In the genomic region with DNA sequence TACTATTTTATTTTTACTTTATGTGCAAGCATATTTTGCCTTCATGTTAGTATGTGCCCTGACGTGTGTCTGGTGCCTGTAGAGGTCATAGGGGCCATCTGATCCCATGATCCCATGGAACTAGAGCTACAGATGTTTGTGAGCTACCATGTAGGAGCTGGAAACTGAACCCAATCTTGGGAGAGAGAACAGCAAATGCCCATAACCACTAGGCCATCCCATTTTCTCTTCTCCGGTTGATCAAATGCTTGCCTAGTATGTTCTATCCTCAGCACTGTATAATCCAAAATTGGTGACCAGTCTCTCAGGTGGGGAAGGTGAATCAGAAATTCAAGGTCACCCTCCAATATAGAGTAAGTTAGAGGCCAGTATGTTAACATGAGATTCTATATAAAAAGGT, we compare ENCODE assay signal across 9 mouse cellular contexts. TPM values are rescaled to one million over a fixed set of nuclear protein-coding genes. Genes with fewer than 3 reads are reported as not detected.
A peak's percentile ranks its signal among the peaks of the same experiment; 100 is the strongest.
DNase-seq lines count a peak whose midpoint lies in the region; ATAC-seq and TF ChIP-seq lines count a peak whose summit lies in the region.
"Had no signal": no experiment of that assay in that cellular context is flagged by ENCODE, and none has a peak within 500 bp of the region (broad histone marks: within the 10 kb centered on the region; RNA-seq: fewer than 3 reads in every experiment).

No protein-coding gene starts in this region.

- TF ChIP-seq POLR2A in heart, adult 2 months (IDR thresholded peaks at IDR 0.05; ENCODE audit: insufficient read depth, low read depth, low read length), result no peak

- no peak overlapping the region for H3K27ac ChIP-seq in heart, postnatal 0 days (ENCODE audit: low read depth)
- H3K27ac ChIP-seq in heart, adult 2 months, result no peak overlapping the region
- peak overlapping the region; percentile 88 for H3K27ac ChIP-seq in forebrain, embryonic 10.5 days
- H3K27ac ChIP-seq in limb, embryonic 10.5 days, result no peak overlapping the region
- H3K27ac ChIP-seq in midbrain, postnatal 0 days (ENCODE audit: low read depth, low read length), result no peak overlapping the region
- H3K27ac ChIP-seq: limb, embryonic 15.5 days had no signal

- intact Hi-C loops in heart, adult 2 months (cut with DNase I), result loop anchor here (10.0 kb wide), 1 partner anchor 202 kb away; a partner anchor contains a TSS

- no peak for DNase-seq in heart, postnatal 0 days (ENCODE audit: low spot score)
- no peak for DNase-seq in heart, adult 2 months
- DNase-seq in forebrain, embryonic 10.5 days (ENCODE audit: extremely low spot score, low spot score), result no peak
- DNase-seq in limb, embryonic 10.5 days (ENCODE audit: low spot score), result no peak
- DNase-seq in midbrain, postnatal 0 days (ENCODE audit: low spot score), result no peak
- DNase-seq in thymus, adult 18-20 months, result no peak
- no peak for DNase-seq in kidney, postnatal 25 days
- no peak for DNase-seq in adrenal gland, adult 18-20 months (ENCODE audit: low spot score in 2 of 2)

- peaks cover 6% of the 10 kb centered on the region; the same call in 1 of the 2 replicates for H3K36me3 ChIP-seq in heart, postnatal 0 days (replicated peaks; ENCODE audit: control insufficient read depth, insufficient read depth, low read length)
- 0 out of 2 replicates have a peak, but pooled peaks cover under 1% of the 10 kb centered on the region for H3K36me3 ChIP-seq in heart, adult 2 months (ENCODE audit: control insufficient read depth, insufficient read depth, low read length)
- no peaks in the 10 kb centered on the region for H3K36me3 ChIP-seq in forebrain, embryonic 10.5 days (replicated peaks)
- no peaks in the 10 kb centered on the region for H3K36me3 ChIP-seq in limb, embryonic 10.5 days
- H3K36me3 ChIP-seq in midbrain, postnatal 0 days (ENCODE audit: insufficient read depth, low read length), result no peaks in the 10 kb centered on the region
- H3K36me3 ChIP-seq: limb, embryonic 15.5 days had no signal

- TF ChIP-seq CTCF in heart, postnatal 0 days (IDR thresholded peaks at IDR 0.05; ENCODE audit: low read depth), result no peak
- no peak for TF ChIP-seq CTCF in heart, adult 2 months (IDR thresholded peaks at IDR 0.05)
- no peak for TF ChIP-seq CTCF in midbrain, postnatal 0 days (IDR thresholded peaks at IDR 0.05)

- peaks cover 8% of the 10 kb centered on the region for H3K4me1 ChIP-seq in heart, postnatal 0 days (ENCODE audit: control insufficient read depth, insufficient read depth)
- H3K4me1 ChIP-seq in heart, adult 2 months (ENCODE audit: control insufficient read depth, insufficient read depth, low read length), result peaks cover 2% of the 10 kb centered on the region
- peaks cover 40% of the 10 kb centered on the region for H3K4me1 ChIP-seq in forebrain, embryonic 10.5 days
- peaks cover 34% of the 10 kb centered on the region for H3K4me1 ChIP-seq in limb, embryonic 10.5 days
- H3K4me1 ChIP-seq in midbrain, postnatal 0 days (ENCODE audit: insufficient read depth, low read length), result 0 out of 2 replicates have a peak, but pooled peaks cover 3% of the 10 kb centered on the region

- 0 out of 2 replicates have a peak overlapping the region, but pooled peaks have one; percentile 85 for H3K4me3 ChIP-seq in heart, postnatal 0 days (ENCODE audit: low read depth, low read length)
- H3K4me3 ChIP-seq in heart, adult 2 months, result no peak overlapping the region
- peak overlapping the region; percentile 64 for H3K4me3 ChIP-seq in forebrain, embryonic 10.5 days
- peak overlapping the region; percentile 83; the same call in 1 of the 2 replicates for H3K4me3 ChIP-seq in limb, embryonic 10.5 days
- peak overlapping the region; percentile 83; the same call in 1 of the 2 replicates for H3K4me3 ChIP-seq in midbrain, postnatal 0 days (ENCODE audit: low read depth, low read length)

- TF ChIP-seq EP300 in heart, postnatal 0 days (IDR thresholded peaks at IDR 0.05; ENCODE audit: low read depth), result no peak
- no peak for TF ChIP-seq EP300 in heart, adult 2 months (IDR thresholded peaks at IDR 0.05; ENCODE audit: insufficient read depth, low read depth, low read length)

- peak overlapping the region; percentile 90 for H3K4me2 ChIP-seq in heart, postnatal 0 days (ENCODE audit: low read depth, low read length)
- H3K4me2 ChIP-seq in midbrain, postnatal 0 days (ENCODE audit: low read depth, low read length, poor library complexity, severe bottlenecking), result peak overlapping the region; percentile 85

- ATAC-seq in heart, postnatal 0 days (ENCODE audit: insufficient read depth, low read depth), result no peak
- ATAC-seq in midbrain, postnatal 0 days (ENCODE audit: low FRiP score), result no peak

- no peaks in the 10 kb centered on the region; the same call in 1 of the 2 replicates for H3K79me2 ChIP-seq in heart, adult 2 months (replicated peaks; ENCODE audit: control insufficient read depth, insufficient read depth, low read length)

- H3K9ac ChIP-seq in heart, postnatal 0 days (replicated peaks; ENCODE audit: low read depth, low read length), result no peak overlapping the region; the same call in 1 of the 2 replicates
- no peak overlapping the region for H3K9ac ChIP-seq in heart, adult 2 months (ENCODE audit: low read depth, low read length)
- H3K9ac ChIP-seq in midbrain, postnatal 0 days (replicated peaks; ENCODE audit: low read length, poor library complexity, severe bottlenecking), result no peak overlapping the region

- H3K27me3 ChIP-seq in heart, postnatal 0 days (ENCODE audit: control insufficient read depth, insufficient read depth, low read length), result no peaks in the 10 kb centered on the region
- no peaks in the 10 kb centered on the region for H3K27me3 ChIP-seq in heart, adult 2 months (ENCODE audit: control insufficient read depth, insufficient read depth, low read length)
- H3K27me3 ChIP-seq in forebrain, embryonic 10.5 days (ENCODE audit: poor library complexity, severe bottlenecking), result peaks cover 6% of the 10 kb centered on the region; the same call in 1 of the 2 replicates
- H3K27me3 ChIP-seq in limb, embryonic 10.5 days (ENCODE audit: low read depth, poor library complexity, severe bottlenecking), result no peaks in the 10 kb centered on the region
- no peaks in the 10 kb centered on the region for H3K27me3 ChIP-seq in midbrain, postnatal 0 days (ENCODE audit: insufficient read depth, low read length)
- H3K27me3 ChIP-seq: limb, embryonic 15.5 days had no signal

- H3K9me3 ChIP-seq in heart, postnatal 0 days (replicated peaks; ENCODE audit: control insufficient read depth, low read length), result no peaks in the 10 kb centered on the region
- H3K9me3 ChIP-seq in forebrain, embryonic 10.5 days, result no peaks in the 10 kb centered on the region
- no peaks in the 10 kb centered on the region for H3K9me3 ChIP-seq in limb, embryonic 10.5 days (replicated peaks)
- H3K9me3 ChIP-seq in midbrain, postnatal 0 days (ENCODE audit: low read length), result no peaks in the 10 kb centered on the region
- H3K9me3 ChIP-seq: limb, embryonic 15.5 days had no signal

- WGBS in heart, postnatal 0 days, result 73% methylated on average over 2 of the region's 2 CpGs
- WGBS in heart, adult 2 months, result 71% methylated on average over 2 of the region's 2 CpGs
- 76% methylated on average over 2 of the region's 2 CpGs for WGBS in forebrain, embryonic 10.5 days
- WGBS in limb, embryonic 10.5 days, result 83% methylated on average over 2 of the region's 2 CpGs
- WGBS in midbrain, postnatal 0 days, result 72% methylated on average over 2 of the region's 2 CpGs

RNA-seq across cellular contexts. Expression of a gene that starts 2.7 kb away (rescaled TPM):
- 3.2 and 14.3 TPM in 2 replicates for total RNA-seq in heart, postnatal 0 days (2014; rRNA removed; ENCODE audit: low replicate concordance)
- polyA plus RNA-seq in heart, postnatal 0 days (2015; fragmentation: Nextera tagmentation; extraction: Ambion mirVana), result 2.5 and 2.8 TPM in 2 replicates
- 1 to 10 TPM; 3.2 to 4.5 TPM for total RNA-seq in heart, adult 2 months (2021)
- 1.1 and 2.0 TPM in 2 replicates for polyA plus RNA-seq in heart, adult 2 months (2012; rRNA removed)
- 23.6 and 24.9 TPM in 2 replicates for polyA plus RNA-seq in forebrain, embryonic 10.5 days (2016; fragmentation: Nextera tagmentation; extraction: Ambion mirVana)
- polyA plus RNA-seq in limb, embryonic 10.5 days (2016; fragmentation: Nextera tagmentation; extraction: Ambion mirVana), result 16.8 and 21.2 TPM in 2 replicates
- 1.9 and 2.0 TPM in 2 replicates for total RNA-seq in midbrain, postnatal 0 days (2014; rRNA removed)
- polyA plus RNA-seq in midbrain, postnatal 0 days (2015; fragmentation: Nextera tagmentation; extraction: Ambion mirVana), result 2.8 TPM in 2 replicates
- total RNA-seq in adrenal gland, adult 18-20 months (2021), result 1 to 10 TPM; 7.0 to 8.7 TPM

RNA-seq across cellular contexts. Expression of a gene that starts 2.9 kb away (rescaled TPM):
- 7.3 and 12.3 TPM in 2 replicates for total RNA-seq in heart, postnatal 0 days (2014; rRNA removed; ENCODE audit: low replicate concordance)
- 9.8 and 10.1 TPM in 2 replicates for polyA plus RNA-seq in heart, postnatal 0 days (2015; fragmentation: Nextera tagmentation; extraction: Ambion mirVana)
- 10 to 100 TPM; 27.1 to 33.9 TPM for total RNA-seq in heart, adult 2 months (2021)
- polyA plus RNA-seq in heart, adult 2 months (2012; rRNA removed), result 9.2 and 12.9 TPM in 2 replicates
- 0.95 and 1.6 TPM in 2 replicates for polyA plus RNA-seq in forebrain, embryonic 10.5 days (2016; fragmentation: Nextera tagmentation; extraction: Ambion mirVana)
- 1.2 and 1.5 TPM in 2 replicates for polyA plus RNA-seq in limb, embryonic 10.5 days (2016; fragmentation: Nextera tagmentation; extraction: Ambion mirVana)
- total RNA-seq in midbrain, postnatal 0 days (2014; rRNA removed), result 0.99 and 1.4 TPM in 2 replicates
- 0.79 and 1.4 TPM in 2 replicates for polyA plus RNA-seq in midbrain, postnatal 0 days (2015; fragmentation: Nextera tagmentation; extraction: Ambion mirVana)
- total RNA-seq in adrenal gland, adult 18-20 months (2021), result 10 to 100 TPM; 28.2 to 32.1 TPM
